Mouse (Mus musculus) layer of hippocampus, adult 2 months (tissue): ENCODE data around the gene Slc2a6. TPM values are rescaled to one million over a fixed set of nuclear protein-coding genes. Genes with fewer than 3 reads are reported as not detected.

Experiments used
- DNase-seq, 2 experiments: peaks; one replicate each; pipeline ENCODE4 v3.0.0; 2022; ENCODE audit warnings: low spot score in 2 of 2
- H3K27ac ChIP-seq: fragments of 200-600 bp; 2 replicates; pipeline ENCODE4 v1.8.1; 2022
- H3K4me3 ChIP-seq: fragments of 200-600 bp; 2 replicates; pipeline ENCODE4 v1.8.1; 2022; ENCODE audit warnings: mild to moderate bottlenecking
- CTCF ChIP-seq: fragments of 200-600 bp; conservative IDR thresholded peaks from 2 replicates; pipeline ENCODE4 v1.8.1; 2022; ENCODE audit warnings: antibody characterized with exemption, mild to moderate bottlenecking, moderate library complexity
- total RNA-seq, 2 experiments: library from RNA; stranded (reverse); gene quantifications; 2 replicates each; pipeline ENCODE4 v1.2.3; 2021

Gene Slc2a6
- total RNA-seq, 2 experiments from 2014 or later: 38.4 to 42.3 TPM

GRCm38 (mm10) chr2:26984640-26985039, 43.2 kb downstream of the Slc2a6 start:
- Histone ChIP-seq H3K4me3 (no peak overlapping the region), H3K27ac (no peak overlapping the region)
- no peak for TF ChIP-seq CTCF
- DNase-seq: no peak

GRCm38 (mm10) chr2:26984179-26984578, 43.6 kb downstream of the Slc2a6 start:
- Histone ChIP-seq H3K27ac (no peak overlapping the region), H3K4me3 (no peak overlapping the region)
- no peak for TF ChIP-seq CTCF
- DNase-seq: no peak

GRCm38 (mm10) chr2:26980361-26980760, 47.4 kb downstream of the Slc2a6 start:
- DNase-seq: no peak
- Histone ChIP-seq H3K27ac (no peak overlapping the region), H3K4me3 (no peak overlapping the region)
- no peak for TF ChIP-seq CTCF

GRCm38 (mm10) chr2:26973960-26974359, 53.8 kb downstream of the Slc2a6 start:
- DNase-seq: no peak
- Histone ChIP-seq H3K27ac (no peak overlapping the region), H3K4me3 (no peak overlapping the region)
- no peak for TF ChIP-seq CTCF

- Histone ChIP-seq H3K27ac (no peak within 1 kb of the TSS), H3K4me3 (no peak within 1 kb of the TSS)
- no peak for DNase-seq
- TF ChIP-seq CTCF: no peak
Observed at GRCm38 (mm10) chr2:26973116-26973515, 54.7 kb downstream of the Slc2a6 start, which contains the start of gene Adamts13. Gene Adamts13 (plus strand): TSS chr2:26973416.

Other genes with a start within 250 kb of the Slc2a6 start
- not detected for gene Abo, start 163.0 kb downstream of the Slc2a6 start, total RNA-seq
- gene Surf6, start 125.1 kb downstream of the Slc2a6 start, total RNA-seq: 10 to 100 TPM; 24.3 to 27.6 TPM
- gene Med22, start 117.3 kb downstream of the Slc2a6 start, total RNA-seq: 10 to 100 TPM; 44.6 to 46.5 TPM
- 100 to 1,000 TPM; 245 to 261 TPM for gene Rpl7a, start 117.2 kb downstream of the Slc2a6 start, total RNA-seq
- gene Surf2, start 111.6 kb downstream of the Slc2a6 start, total RNA-seq: 10 to 100 TPM; 35.9 to 36.9 TPM
- 100 to 1,000 TPM in 1 of 2 experiments, 10 to 100 TPM in 1; 96.7 to 101 TPM for gene Surf1, start 111.5 kb downstream of the Slc2a6 start, total RNA-seq
- 10 to 100 TPM; 51.9 to 55.2 TPM for gene Surf4, start 94.1 kb downstream of the Slc2a6 start, total RNA-seq
- gene Stkld1, start 94.0 kb downstream of the Slc2a6 start, total RNA-seq: under 1 TPM in 1 of 2 experiments, not detected in 1; 0.27 TPM
- 10 to 100 TPM; 57.4 to 62.2 TPM for gene Rexo4, start 63.6 kb downstream of the Slc2a6 start, total RNA-seq
- 1 to 10 TPM in 1 of 2 experiments, under 1 TPM in 1; 0.90 to 1.1 TPM for gene Adamts13, start 54.6 kb downstream of the Slc2a6 start, total RNA-seq
- gene Cacfd1, start 18.1 kb downstream of the Slc2a6 start, total RNA-seq: 10 to 100 TPM; 45.0 to 47.0 TPM
- gene Mymk, start 44.2 kb upstream of the Slc2a6 start, total RNA-seq: under 1 TPM; 0.51 to 0.71 TPM
- gene Adamtsl2, start 51.4 kb upstream of the Slc2a6 start, total RNA-seq: 10 to 100 TPM; 12.8 to 18.1 TPM
- gene Fam163b, start 114.5 kb upstream of the Slc2a6 start, total RNA-seq: 100 to 1,000 TPM; 132 to 144 TPM
- gene Dbh, start 137.2 kb upstream of the Slc2a6 start, total RNA-seq: 1 to 10 TPM in 1 of 2 experiments, under 1 TPM in 1; 0.46 to 1.4 TPM
- gene Sardh, start 220.3 kb upstream of the Slc2a6 start, total RNA-seq: 1 to 10 TPM; 5.3 to 6.3 TPM